Mouse (Mus musculus): ENCODE results near the gene Casc3. TPM values are rescaled to one million over a fixed set of nuclear protein-coding genes. Genes with fewer than 3 reads are reported as not detected.
"Not testable (repeated sequence)": the region's sequence is repeated elsewhere in the genome, so short reads cannot be mapped to it uniquely, and the experiment has no call there.

The Casc3 gene
- polyA plus RNA-seq, 1 experiment from 2014 or later, result 41.9 TPM

- Histone ChIP-seq H3K27ac (replicated peaks; ENCODE audit: low read depth, low read length) (no peak overlapping the region), H3K36me3 (replicated peaks; ENCODE audit: control insufficient read depth, insufficient read depth, low read depth, low read length) (peaks cover 19% of the 10 kb centered on the region), H3K27me3 (ENCODE audit: control insufficient read depth, insufficient read depth, low read length) (no peaks in the 10 kb centered on the region), H3K4me1 (ENCODE audit: control insufficient read depth, insufficient read depth, low read length) (no peaks in the 10 kb centered on the region), H3K4me2 (ENCODE audit: low read depth, low read length) (no peak overlapping the region), H3K9ac (replicated peaks; ENCODE audit: low read length) (no peak overlapping the region), H3K4me3 (ENCODE audit: low read depth, low read length) (no peak overlapping the region), H3K9me3 (replicated peaks; ENCODE audit: control insufficient read depth, low read length) (no peaks in the 10 kb centered on the region)
- 90% methylated on average over 1 of the region's 1 CpGs for WGBS
- no peak for ATAC-seq (replicated peaks; ENCODE audit: insufficient number of reproducible peaks, low FRiP score, low TSS enrichment, low read depth)
- DNase-seq (ENCODE audit: low spot score), result no peak
Measured at GRCm38 (mm10) chr11:98816706-98817239, 12.1 kb downstream of the Casc3 start.

- Histone ChIP-seq H3K27me3 (ENCODE audit: control insufficient read depth, insufficient read depth, low read length) (no peaks in the 10 kb centered on the region), H3K4me3 (ENCODE audit: low read depth, low read length) (no peak overlapping the region), H3K4me1 (ENCODE audit: control insufficient read depth, insufficient read depth, low read length) (no peaks in the 10 kb centered on the region), H3K9me3 (replicated peaks; ENCODE audit: control insufficient read depth, low read length) (no peaks in the 10 kb centered on the region), H3K36me3 (replicated peaks; ENCODE audit: control insufficient read depth, insufficient read depth, low read depth, low read length) (peaks cover 27% of the 10 kb centered on the region), H3K27ac (replicated peaks; ENCODE audit: low read depth, low read length) (no peak overlapping the region), H3K9ac (replicated peaks; ENCODE audit: low read length) (no peak overlapping the region), H3K4me2 (ENCODE audit: low read depth, low read length) (no peak overlapping the region)
- DNase-seq (ENCODE audit: low spot score) (no peak), ATAC-seq (replicated peaks; ENCODE audit: insufficient number of reproducible peaks, low FRiP score, low TSS enrichment, low read depth) (no peak)
- 91% methylated on average over 5 of the region's 5 CpGs for WGBS
Measured at GRCm38 (mm10) chr11:98820968-98821367, 16.3 kb downstream of the Casc3 start.

GRCm38 (mm10) chr11:98826071-98826470 lies 21.4 kb downstream of the Casc3 start:
- H3K27ac ChIP-seq (replicated peaks; ENCODE audit: low read depth, low read length); H3K9me3 ChIP-seq (replicated peaks; ENCODE audit: control insufficient read depth, low read length); H3K4me1 ChIP-seq (ENCODE audit: control insufficient read depth, insufficient read depth, low read length); H3K4me2 ChIP-seq (ENCODE audit: low read depth, low read length); DNase-seq (ENCODE audit: low spot score); ATAC-seq (replicated peaks; ENCODE audit: insufficient number of reproducible peaks, low FRiP score, low TSS enrichment, low read depth); H3K4me3 ChIP-seq (ENCODE audit: low read depth, low read length); H3K9ac ChIP-seq (replicated peaks; ENCODE audit: low read length); H3K27me3 ChIP-seq (ENCODE audit: control insufficient read depth, insufficient read depth, low read length): not testable (repeated sequence)
- peaks cover 32% of the 10 kb centered on the region for H3K36me3 ChIP-seq (replicated peaks; ENCODE audit: control insufficient read depth, insufficient read depth, low read depth, low read length)
- WGBS, result 100% methylated on average over 2 of the region's 2 CpGs

GRCm38 (mm10) chr11:98827877-98828276 lies 23.2 kb downstream of the Casc3 start:
- 87% methylated on average over 2 of the region's 2 CpGs for WGBS
- Histone ChIP-seq H3K27me3 (ENCODE audit: control insufficient read depth, insufficient read depth, low read length) (no peaks in the 10 kb centered on the region), H3K27ac (replicated peaks; ENCODE audit: low read depth, low read length) (no peak overlapping the region), H3K4me2 (ENCODE audit: low read depth, low read length) (no peak overlapping the region), H3K36me3 (replicated peaks; ENCODE audit: control insufficient read depth, insufficient read depth, low read depth, low read length) (peaks cover 29% of the 10 kb centered on the region), H3K9ac (replicated peaks; ENCODE audit: low read length) (no peak overlapping the region), H3K9me3 (replicated peaks; ENCODE audit: control insufficient read depth, low read length) (no peaks in the 10 kb centered on the region), H3K4me3 (ENCODE audit: low read depth, low read length) (no peak overlapping the region), H3K4me1 (ENCODE audit: control insufficient read depth, insufficient read depth, low read length) (no peaks in the 10 kb centered on the region)
- no peak for ATAC-seq (replicated peaks; ENCODE audit: insufficient number of reproducible peaks, low FRiP score, low TSS enrichment, low read depth)
- DNase-seq (ENCODE audit: low spot score), result no peak

- Histone ChIP-seq H3K9ac (replicated peaks; ENCODE audit: low read length) (no peak overlapping the region), H3K36me3 (replicated peaks; ENCODE audit: control insufficient read depth, insufficient read depth, low read depth, low read length) (peaks cover 25% of the 10 kb centered on the region)
Measured at GRCm38 (mm10) chr11:98829091-98829775, 24.5 kb downstream of the Casc3 start.

GRCm38 (mm10) chr11:98829875-98830274 lies 25.2 kb downstream of the Casc3 start:
- no peak overlapping the region for H3K4me3 ChIP-seq (ENCODE audit: low read depth, low read length)
- no peak overlapping the region for H3K4me2 ChIP-seq (ENCODE audit: low read depth, low read length)
- 72% methylated on average over 4 of the region's 4 CpGs for WGBS
- no peak overlapping the region for H3K9ac ChIP-seq (replicated peaks; ENCODE audit: low read length)
- H3K27ac ChIP-seq (replicated peaks; ENCODE audit: low read depth, low read length), result no peak overlapping the region
- H3K27me3 ChIP-seq (ENCODE audit: control insufficient read depth, insufficient read depth, low read length), result no peaks in the 10 kb centered on the region
- no peak for ATAC-seq (replicated peaks; ENCODE audit: insufficient number of reproducible peaks, low FRiP score, low TSS enrichment, low read depth)
- no peaks in the 10 kb centered on the region for H3K9me3 ChIP-seq (replicated peaks; ENCODE audit: control insufficient read depth, low read length)
- H3K4me1 ChIP-seq (ENCODE audit: control insufficient read depth, insufficient read depth, low read length), result no peaks in the 10 kb centered on the region
- peaks cover 25% of the 10 kb centered on the region for H3K36me3 ChIP-seq (replicated peaks; ENCODE audit: control insufficient read depth, insufficient read depth, low read depth, low read length)
- no peak for DNase-seq (ENCODE audit: low spot score)

More at GRCm38 (mm10) chr11:98829091-98829775, 24.5 kb downstream of the Casc3 start:
- Histone ChIP-seq H3K9me3 (replicated peaks; ENCODE audit: control insufficient read depth, low read length) (no peaks in the 10 kb centered on the region), H3K27ac (replicated peaks; ENCODE audit: low read depth, low read length) (no peak overlapping the region), H3K4me1 (ENCODE audit: control insufficient read depth, insufficient read depth, low read length) (no peaks in the 10 kb centered on the region), H3K27me3 (ENCODE audit: control insufficient read depth, insufficient read depth, low read length) (no peaks in the 10 kb centered on the region), H3K4me2 (ENCODE audit: low read depth, low read length) (no peak overlapping the region), H3K4me3 (ENCODE audit: low read depth, low read length) (no peak overlapping the region)
- 76% methylated on average over 12 of the region's 12 CpGs for WGBS
- DNase-seq (ENCODE audit: low spot score), result peak; percentile 60
- no peak for ATAC-seq (replicated peaks; ENCODE audit: insufficient number of reproducible peaks, low FRiP score, low TSS enrichment, low read depth)

GRCm38 (mm10) chr11:98835296-98835695 lies 30.6 kb downstream of the Casc3 start:
- DNase-seq (ENCODE audit: low spot score), result no peak
- no peaks in the 10 kb centered on the region; the same call in 1 of the 2 replicates for H3K4me1 ChIP-seq (ENCODE audit: control insufficient read depth, insufficient read depth, low read length)

GRCm38 (mm10) chr11:98835725-98836124 lies 31.0 kb downstream of the Casc3 start:
- H3K9me3 ChIP-seq (replicated peaks; ENCODE audit: control insufficient read depth, low read length), result no peaks in the 10 kb centered on the region
- WGBS, result 63% methylated on average over 3 of the region's 3 CpGs
- DNase-seq (ENCODE audit: low spot score) (no peak), ATAC-seq (replicated peaks; ENCODE audit: insufficient number of reproducible peaks, low FRiP score, low TSS enrichment, low read depth) (no peak)
- H3K4me1 ChIP-seq (ENCODE audit: control insufficient read depth, insufficient read depth, low read length), result no peaks in the 10 kb centered on the region; the same call in 1 of the 2 replicates
- H3K27me3 ChIP-seq (ENCODE audit: control insufficient read depth, insufficient read depth, low read length), result peaks cover 2% of the 10 kb centered on the region
- H3K9ac ChIP-seq (replicated peaks; ENCODE audit: low read length), result no peak overlapping the region
- no peak overlapping the region for H3K4me2 ChIP-seq (ENCODE audit: low read depth, low read length)
- H3K27ac ChIP-seq (replicated peaks; ENCODE audit: low read depth, low read length), result no peak overlapping the region
- no peak overlapping the region for H3K4me3 ChIP-seq (ENCODE audit: low read depth, low read length)
- H3K36me3 ChIP-seq (replicated peaks; ENCODE audit: control insufficient read depth, insufficient read depth, low read depth, low read length), result peaks cover 7% of the 10 kb centered on the region

More at GRCm38 (mm10) chr11:98835296-98835695, 30.6 kb downstream of the Casc3 start:
- Histone ChIP-seq H3K9ac (replicated peaks; ENCODE audit: low read length) (no peak overlapping the region), H3K27me3 (ENCODE audit: control insufficient read depth, insufficient read depth, low read length) (peaks cover 2% of the 10 kb centered on the region), H3K36me3 (replicated peaks; ENCODE audit: control insufficient read depth, insufficient read depth, low read depth, low read length) (peaks cover 7% of the 10 kb centered on the region), H3K4me2 (ENCODE audit: low read depth, low read length) (no peak overlapping the region), H3K4me3 (ENCODE audit: low read depth, low read length) (no peak overlapping the region), H3K9me3 (replicated peaks; ENCODE audit: control insufficient read depth, low read length) (no peaks in the 10 kb centered on the region), H3K27ac (replicated peaks; ENCODE audit: low read depth, low read length) (no peak overlapping the region)
- WGBS, result 48% methylated on average over 5 of the region's 5 CpGs
- ATAC-seq (replicated peaks; ENCODE audit: insufficient number of reproducible peaks, low FRiP score, low TSS enrichment, low read depth), result no peak

Data from embryonic facial prominence, embryonic 11.5 days (tissue).